Mouse (Mus musculus) liver, adult 2 months (tissue): ENCODE data around the gene Zfp97. TPM values are rescaled to one million over a fixed set of nuclear protein-coding genes. Genes with fewer than 3 reads are reported as not detected.
"Not testable (repeated sequence)": the region's sequence is repeated elsewhere in the genome, so short reads cannot be mapped to it uniquely, and the experiment has no call there.

ENCODE experiments used
- DNase-seq: peaks from one replicate; pipeline ENCODE4 v3.0.0-alpha.2; 2011; ENCODE audit warnings: low read depth, low spot score; ENCODE audit errors: extremely low read depth
- H3K27ac ChIP-seq: fragments of 200-500 bp; replicated peaks from 2 replicates; pipeline ENCODE4 v1.5.1; 2012; ENCODE audit warnings: low read depth, mild to moderate bottlenecking, control low read depth, inconsistent platforms, low read length; ENCODE audit not compliant: insufficient read depth
- H3K27me3 ChIP-seq: fragments of 200-500 bp; 2 replicates; pipeline ENCODE4 v1.6.1; 2012; ENCODE audit warnings: mild to moderate bottlenecking, moderate library complexity, low read length, inconsistent platforms; ENCODE audit not compliant: control insufficient read depth, insufficient read depth
- H3K36me3 ChIP-seq: fragments of 200-500 bp; 2 replicates; pipeline ENCODE4 v1.6.1; 2012; ENCODE audit warnings: low read length, inconsistent platforms; ENCODE audit not compliant: control insufficient read depth, insufficient read depth
- H3K4me1 ChIP-seq: fragments of 200-500 bp; 2 replicates; pipeline ENCODE4 v1.6.1; 2011; ENCODE audit warnings: low read length; ENCODE audit not compliant: control insufficient read depth, insufficient read depth
- H3K4me3 ChIP-seq: fragments of 200-500 bp; 2 replicates; pipeline ENCODE4 v1.5.1; 2011; ENCODE audit warnings: low read depth, mild to moderate bottlenecking, control low read depth, low read length, moderate library complexity; ENCODE audit not compliant: insufficient read depth
- H3K79me2 ChIP-seq: fragments of 200-500 bp; 2 replicates; pipeline ENCODE4 v1.6.1; 2012; ENCODE audit warnings: inconsistent platforms, mild to moderate bottlenecking, low read length, moderate library complexity; ENCODE audit not compliant: control insufficient read depth, insufficient read depth
- H3K9ac ChIP-seq: fragments of 200-500 bp; 2 replicates; pipeline ENCODE4 v1.6.1; 2012; ENCODE audit warnings: low read depth, mild to moderate bottlenecking, control low read depth, inconsistent platforms, low read length
- CTCF ChIP-seq: fragments of 200-500 bp; IDR thresholded peaks from 2 replicates; pipeline ENCODE4 v1.5.1; 2011; ENCODE audit warnings: low read depth, low read length, control low read depth
- POLR2A ChIP-seq: fragments of 200-500 bp; IDR thresholded peaks from 2 replicates; pipeline ENCODE4 v1.6.1; 2011; ENCODE audit warnings: low read length, control low read depth; ENCODE audit not compliant: insufficient read depth; ENCODE audit errors: extremely low read depth
- WGBS: fragments of 180-500 bp; shearing (Covaris S2); methylation state at CpG from one replicate; pipeline ENCODE4 v1.1.7; 2018; 5-methylcytosine and 5-hydroxymethylcytosine counted together
- polyA plus RNA-seq: library from polyadenylated mRNA; depleted of rRNA; stranded (reverse); fragments of >200 nt; gene quantifications from 2 replicates; pipeline ENCODE4 v1.2.3, GENCODE M21; 2012; rRNA removed
- total RNA-seq: library from RNA; depleted of rRNA; stranded (reverse); fragments of >200 nt; gene quantifications from 2 replicates; pipeline ENCODE4 v1.2.3, GENCODE M21; 2014; rRNA removed

The Zfp97 gene
- total RNA-seq (7.7 and 11.5 TPM in 2 replicates), polyA plus RNA-seq (0.24 and 0.27 TPM in 2 replicates)

- DNase-seq, H3K4me3 ChIP-seq, H3K4me1 ChIP-seq, H3K27me3 ChIP-seq, H3K36me3 ChIP-seq, H3K27ac ChIP-seq, H3K9ac ChIP-seq, H3K79me2 ChIP-seq: not testable (repeated sequence)
- no CpG with 5 or more reads among the region's 8 CpGs for WGBS
These were observed at the start of gene Zfp97 for GRCm38 (mm10) chr17:17120830-17121502. Gene Zfp97, plus strand, starts transcription at chr17:17121415.

GRCm38 (mm10) chr17:17178757-17179413 lies 57.7 kb downstream of the Zfp97 start:
- H3K27me3 ChIP-seq, DNase-seq, H3K4me1 ChIP-seq, H3K9ac ChIP-seq, H3K4me3 ChIP-seq, H3K36me3 ChIP-seq, H3K79me2 ChIP-seq, H3K27ac ChIP-seq: not testable (repeated sequence)
- WGBS, result no CpG with 5 or more reads among the region's 8 CpGs

- H3K4me1 ChIP-seq, H3K27me3 ChIP-seq, H3K79me2 ChIP-seq, H3K4me3 ChIP-seq, H3K27ac ChIP-seq, H3K9ac ChIP-seq, H3K36me3 ChIP-seq: not testable (repeated sequence)
- DNase-seq, result peak; percentile 19
These were observed 73.5 kb downstream of the Zfp97 start for GRCm38 (mm10) chr17:17194761-17195160.

- Histone ChIP-seq H3K4me1 (no peaks in the 10 kb centered on the region), H3K4me3 (no peak overlapping the region), H3K36me3 (peaks cover 4% of the 10 kb centered on the region), H3K9ac (no peak overlapping the region), H3K79me2 (no peaks in the 10 kb centered on the region; the same call in 1 of the 2 replicates), H3K27ac (no peak overlapping the region), H3K27me3 (no peaks in the 10 kb centered on the region)
- TF ChIP-seq CTCF (no peak), POLR2A (no peak)
- DNase-seq, result peak; percentile 12
These were observed 74.0 kb downstream of the Zfp97 start for GRCm38 (mm10) chr17:17195178-17195577.

- H3K79me2 ChIP-seq, H3K36me3 ChIP-seq, H3K27ac ChIP-seq, H3K9ac ChIP-seq, H3K4me3 ChIP-seq, DNase-seq, H3K27me3 ChIP-seq, H3K4me1 ChIP-seq: not testable (repeated sequence)
- WGBS, result over 99% methylated on average over 3 of the region's 3 CpGs
These were observed 74.9 kb downstream of the Zfp97 start for GRCm38 (mm10) chr17:17196111-17196510.

Other genes with a start within 250 kb of the Zfp97 start
- 5.1 and 7.9 TPM in 2 replicates for gene Zfp960, start 57.3 kb upstream of the Zfp97 start, total RNA-seq
- gene Zfp960, start 57.3 kb upstream of the Zfp97 start, polyA plus RNA-seq, result 0.25 and 0.37 TPM in 2 replicates